Mouse (Mus musculus) CH12.LX (cell line): Measurements from ENCODE around the gene Idh2. TPM values are rescaled to one million over a fixed set of nuclear protein-coding genes. Genes with fewer than 3 reads are reported as not detected.

ENCODE experiments used
- DNase-seq: peaks from one replicate; pipeline ENCODE4 v3.0.0-alpha.2; 2013; ENCODE audit errors: extremely low read depth
- H3K27ac ChIP-seq: 2 replicates; pipeline ENCODE4 v1.5.1; 2012; ENCODE audit warnings: low read depth, mild to moderate bottlenecking, control low read depth, moderate library complexity; ENCODE audit not compliant: insufficient read depth
- H3K27me3 ChIP-seq: replicated peaks from 2 replicates; pipeline ENCODE3; 2012; ENCODE audit warnings: inconsistent platforms
- H3K36me3 ChIP-seq, 2 experiments: replicated peaks in 1 of 2; 2 replicates each; pipeline versions ENCODE3 to v1.6.1; 2012; ENCODE audit warnings: inconsistent platforms in 1 of 2, low read length in 1 of 2, mild to moderate bottlenecking in 1 of 2, mixed read lengths in 1 of 2, moderate library complexity in 1 of 2; ENCODE audit not compliant: control insufficient read depth in 1 of 2, insufficient read depth in 1 of 2
- H3K4me1 ChIP-seq, 2 experiments: 2 replicates each; pipeline ENCODE4 v1.6.1; 2012; ENCODE audit warnings: inconsistent platforms in 1 of 2, moderate library complexity in 1 of 2; ENCODE audit not compliant: insufficient read depth in 2 of 2, control insufficient read depth in 1 of 2
- H3K4me2 ChIP-seq: 2 replicates; pipeline ENCODE4 v1.6.1; 2012; ENCODE audit warnings: low read depth, mild to moderate bottlenecking, control low read depth; ENCODE audit not compliant: poor library complexity, insufficient read depth, severe bottlenecking
- H3K4me3 ChIP-seq, 3 experiments: fragments of 150-350 bp in 1 of 3; sonication (generic) in 1 of 3; replicated peaks in 1 of 3; 2 replicates each; pipeline versions ENCODE3 to v1.5.1; 2011 to 2012; ENCODE audit warnings: low read depth in 2 of 3, low read length in 2 of 3, mild to moderate bottlenecking in 2 of 3, moderate library complexity in 2 of 3, control low read depth in 1 of 3, improper control_type of control experiment in 1 of 3, inconsistent platforms in 1 of 3, mixed read lengths in 1 of 3; ENCODE audit not compliant: poor library complexity in 1 of 3
- H3K79me2 ChIP-seq: replicated peaks from 2 replicates; pipeline ENCODE4 v1.6.1; 2012; ENCODE audit warnings: mild to moderate bottlenecking, moderate library complexity; ENCODE audit not compliant: control insufficient read depth, poor library complexity, insufficient read depth, severe bottlenecking; ENCODE audit errors: extremely low read depth
- H3K9ac ChIP-seq: 2 replicates; pipeline ENCODE4 v1.6.1; 2012; ENCODE audit warnings: low read depth, mild to moderate bottlenecking, control low read depth, moderate library complexity; ENCODE audit not compliant: insufficient read depth
- H3K9me3 ChIP-seq: replicated peaks from 2 replicates; pipeline ENCODE3; 2012; ENCODE audit warnings: low read length, inconsistent platforms, mixed read lengths
- BHLHE40 ChIP-seq: IDR thresholded peaks from 2 replicates; pipeline ENCODE4 v1.6.1; 2011; ENCODE audit warnings: mild to moderate bottlenecking, low read depth, low read length, improper control_type of control experiment
- CHD1 ChIP-seq: IDR thresholded peaks from 2 replicates; pipeline ENCODE4 v1.6.1; 2012; ENCODE audit warnings: low read depth, low read length, improper control_type of control experiment, inconsistent platforms
- CHD2 ChIP-seq: IDR thresholded peaks from 2 replicates; pipeline ENCODE4 v1.6.1; 2011; ENCODE audit warnings: low read length, improper control_type of control experiment
- CTCF ChIP-seq, 2 experiments: IDR thresholded peaks in 1 of 2; conservative IDR thresholded peaks in 1 of 2; 2 replicates each; pipeline ENCODE4 v1.5.1; 2011 to 2012; ENCODE audit warnings: low read depth in 2 of 2, low read length in 2 of 2, improper control_type of control experiment in 1 of 2, inconsistent platforms in 1 of 2, mild to moderate bottlenecking in 1 of 2, moderate library complexity in 1 of 2
- E2F4 ChIP-seq: IDR thresholded peaks from 2 replicates; pipeline ENCODE4 v1.6.1; 2011; ENCODE audit warnings: low read depth, low read length, improper control_type of control experiment; ENCODE audit not compliant: insufficient replicate concordance
- ELF1 ChIP-seq: IDR thresholded peaks from 2 replicates; pipeline ENCODE4 v1.6.1; 2014; ENCODE audit warnings: low read depth, mild to moderate bottlenecking, inconsistent platforms, low read length, improper control_type of control experiment
- EP300 ChIP-seq: IDR thresholded peaks from 2 replicates; pipeline ENCODE4 v1.6.1; 2011; ENCODE audit warnings: low read length, improper control_type of control experiment
- ETS1 ChIP-seq: conservative IDR thresholded peaks from 2 replicates; pipeline ENCODE4 v1.6.1; 2012; ENCODE audit warnings: low read depth, mild to moderate bottlenecking, inconsistent platforms, low read length, improper control_type of control experiment, moderate library complexity
- GABPA ChIP-seq: IDR thresholded peaks from 2 replicates; pipeline ENCODE4 v1.6.1; 2012; ENCODE audit warnings: low read depth, low read length, improper control_type of control experiment, inconsistent platforms; ENCODE audit not compliant: insufficient replicate concordance
- HCFC1 ChIP-seq: IDR thresholded peaks from 2 replicates; pipeline ENCODE4 v1.6.1; 2012; ENCODE audit warnings: low read depth, mild to moderate bottlenecking, inconsistent platforms, low read length, improper control_type of control experiment
- IRF4 ChIP-seq: IDR thresholded peaks from 2 replicates; pipeline ENCODE4 v1.6.1; 2014; ENCODE audit warnings: low read depth, mild to moderate bottlenecking, inconsistent platforms, low read length, improper control_type of control experiment
- JUN ChIP-seq: IDR thresholded peaks from 2 replicates; pipeline ENCODE4 v1.6.1; 2011; ENCODE audit warnings: low read depth, mild to moderate bottlenecking, low read length, improper control_type of control experiment, moderate library complexity; ENCODE audit not compliant: insufficient read depth
- JUND ChIP-seq: conservative IDR thresholded peaks from 2 replicates; pipeline ENCODE4 v1.6.1; 2011; ENCODE audit warnings: low read depth, low read length, improper control_type of control experiment
- KAT2A ChIP-seq: IDR thresholded peaks from 2 replicates; pipeline ENCODE4 v1.6.1; 2012; ENCODE audit warnings: low read length, improper control_type of control experiment, inconsistent platforms; ENCODE audit not compliant: insufficient replicate concordance
- MAFK ChIP-seq: IDR thresholded peaks from 2 replicates; pipeline ENCODE4 v1.6.1; 2011; ENCODE audit warnings: low read length, improper control_type of control experiment; ENCODE audit not compliant: insufficient replicate concordance
- MAX ChIP-seq: IDR thresholded peaks from 2 replicates; pipeline ENCODE4 v1.6.1; 2011; ENCODE audit warnings: low read length, improper control_type of control experiment
- MAZ ChIP-seq: IDR thresholded peaks from 2 replicates; pipeline ENCODE4 v1.6.1; 2012; ENCODE audit warnings: low read depth, mild to moderate bottlenecking, inconsistent platforms, low read length, improper control_type of control experiment, moderate library complexity
- MEF2A ChIP-seq: IDR thresholded peaks from 2 replicates; pipeline ENCODE4 v1.6.1; 2014; ENCODE audit warnings: low read depth, mild to moderate bottlenecking, inconsistent platforms, low read length, improper control_type of control experiment, borderline replicate concordance
- MXI1 ChIP-seq: IDR thresholded peaks from 2 replicates; pipeline ENCODE4 v1.6.1; 2011; ENCODE audit warnings: mild to moderate bottlenecking, low read depth, low read length, improper control_type of control experiment
- MYC ChIP-seq: IDR thresholded peaks from 2 replicates; pipeline ENCODE4 v1.6.1; 2011; ENCODE audit warnings: low read depth, mild to moderate bottlenecking, improper control_type of control experiment, low read length
- NELFE ChIP-seq: IDR thresholded peaks from 2 replicates; pipeline ENCODE4 v1.6.1; 2011; ENCODE audit warnings: low read depth, low read length, improper control_type of control experiment
- NRF1 ChIP-seq: IDR thresholded peaks from 2 replicates; pipeline ENCODE4 v1.6.1; 2014; ENCODE audit warnings: low read depth, mild to moderate bottlenecking, inconsistent platforms, low read length, improper control_type of control experiment, moderate library complexity
- PAX5 ChIP-seq: IDR thresholded peaks from 2 replicates; pipeline ENCODE4 v1.6.1; 2012; ENCODE audit warnings: low read length, inconsistent platforms, mixed read lengths
- POLR2A ChIP-seq: IDR thresholded peaks from 2 replicates; pipeline ENCODE4 v1.6.1; 2011; ENCODE audit warnings: low read depth, mild to moderate bottlenecking, improper control_type of control experiment, low read length
- POLR2AphosphoS2 ChIP-seq: IDR thresholded peaks from 2 replicates; pipeline ENCODE4 v1.6.1; 2011; ENCODE audit warnings: low read depth, low read length, improper control_type of control experiment
- RAD21 ChIP-seq: IDR thresholded peaks from 2 replicates; pipeline ENCODE4 v1.6.1; 2011; ENCODE audit warnings: low read depth, mild to moderate bottlenecking, low read length, improper control_type of control experiment, moderate library complexity
- RCOR1 ChIP-seq: conservative IDR thresholded peaks from 2 replicates; pipeline ENCODE4 v1.6.1; 2012; ENCODE audit warnings: low read depth, mild to moderate bottlenecking, inconsistent platforms, low read length, improper control_type of control experiment
- SIN3A ChIP-seq: IDR thresholded peaks from 2 replicates; pipeline ENCODE4 v1.6.1; 2012; ENCODE audit warnings: low read length, improper control_type of control experiment, inconsistent platforms
- SMC3 ChIP-seq: IDR thresholded peaks from 2 replicates; pipeline ENCODE4 v1.6.1; 2011; ENCODE audit warnings: low read depth, low read length, improper control_type of control experiment
- TBP ChIP-seq: conservative IDR thresholded peaks from 2 replicates; pipeline ENCODE4 v1.6.1; 2011; ENCODE audit warnings: low read depth, low read length, improper control_type of control experiment
- TCF12 ChIP-seq: IDR thresholded peaks from 2 replicates; pipeline ENCODE4 v1.6.1; 2014; ENCODE audit warnings: low read depth, mild to moderate bottlenecking, inconsistent platforms, low read length, improper control_type of control experiment
- UBTF ChIP-seq: IDR thresholded peaks from 2 replicates; pipeline ENCODE4 v1.6.1; 2012; ENCODE audit warnings: low read depth, mild to moderate bottlenecking, inconsistent platforms, low read length, improper control_type of control experiment, moderate library complexity
- USF1 ChIP-seq: IDR thresholded peaks from 2 replicates; pipeline ENCODE4 v1.6.1; 2014; ENCODE audit warnings: low read depth, mild to moderate bottlenecking, inconsistent platforms, low read length, improper control_type of control experiment
- USF2 ChIP-seq: conservative IDR thresholded peaks from 2 replicates; pipeline ENCODE4 v1.6.1; 2011; ENCODE audit warnings: low read depth, low read length, improper control_type of control experiment
- ZC3H11A ChIP-seq: IDR thresholded peaks from 2 replicates; pipeline ENCODE4 v1.6.1; 2012; ENCODE audit warnings: low read depth, mild to moderate bottlenecking, inconsistent platforms, low read length, improper control_type of control experiment
- ZKSCAN1 ChIP-seq: IDR thresholded peaks from 2 replicates; pipeline ENCODE4 v1.6.1; 2012; ENCODE audit warnings: low read depth, inconsistent platforms, low read length, improper control_type of control experiment, borderline replicate concordance
- ZMIZ1 ChIP-seq: IDR thresholded peaks from 2 replicates; pipeline ENCODE4 v1.6.1; 2012; ENCODE audit warnings: low read depth, mild to moderate bottlenecking, inconsistent platforms, low read length, improper control_type of control experiment
- ZNF384 ChIP-seq: IDR thresholded peaks from 2 replicates; pipeline ENCODE4 v1.6.1; 2012; ENCODE audit warnings: low read depth, low read length, improper control_type of control experiment, inconsistent platforms
- dilution Hi-C: fragments of 300-500 bp; cut with MboI; formaldehyde crosslinking; loops from 2 replicates; pipeline ENCODE4 v1.14.3; 2020; ENCODE audit warnings: low sequenced_read_pairs; ENCODE audit not compliant: extremely low pct_unique_long_range_greater_than_20kb, extremely low pct_ligation_motif_present
- in situ Hi-C: fragments of 300-500 bp; cut with MboI; formaldehyde crosslinking; loops from 3 replicates; pipeline ENCODE4 v1.14.3; 2019; ENCODE audit warnings: low sequenced_read_pairs, low pct_ligation_motif_present, low pct_unique_long_range_greater_than_20kb, mixed read lengths
- polyA plus RNA-seq: library from polyadenylated mRNA; unstranded; fragments of >175 nt; gene quantifications from 2 replicates; pipeline ENCODE4 v1.2.1, GENCODE M21; 2012; ENCODE audit warnings: low read depth; ENCODE audit not compliant: insufficient read length
- total RNA-seq, 2 experiments: library from RNA; depleted of rRNA; stranded (reverse); fragments of 300-350 nt in 1 of 2; fragments of >200 nt in 1 of 2; gene quantifications; 2 replicates each; pipeline ENCODE4 v1.2.3; 2012 to 2014

The Idh2 gene
- total and polyA plus RNA-seq, 3 experiments: 13.6 to 96.4 (median 21.5) TPM

- TF ChIP-seq GABPA: no peak
- no peak for TF ChIP-seq CTCF (conservative IDR thresholded peaks at IDR 0.05 in 1 of 2, IDR thresholded peaks at IDR 0.05 in 1 of 2; ENCODE audit: low read depth in 2 of 2, low read length in 2 of 2)
- peak; percentile 61; the same call in 1 of the 2 replicates for TF ChIP-seq MEF2A
- TF ChIP-seq POLR2A: no peak
- no peak; the same call in none of the 2 replicates for TF ChIP-seq UBTF
- 0 out of 2 replicates have a peak, but pooled peaks have one; percentile 63 for TF ChIP-seq RCOR1
- TF ChIP-seq MYC: 0 out of 2 replicates have a peak, but pooled peaks have one; percentile 7
- 0 out of 2 replicates have a peak, but pooled peaks have one; percentile 12 for TF ChIP-seq ZNF384
- 0 out of 2 replicates have a peak, but pooled peaks have one; percentile 48 for TF ChIP-seq TBP
- 0 out of 2 replicates have a peak, but pooled peaks have one; percentile 2 for TF ChIP-seq TCF12
- TF ChIP-seq MAFK: 0 out of 2 replicates have a peak, but pooled peaks have one; percentile 25
- no peak for TF ChIP-seq PAX5
- no peak for TF ChIP-seq NELFE
- no peak; the same call in 1 of the 2 replicates for TF ChIP-seq MXI1
- 0 out of 2 replicates have a peak, but pooled peaks have one; percentile 13 for TF ChIP-seq NRF1
- TF ChIP-seq MAZ: peak; percentile 89
- peak; percentile 79 for TF ChIP-seq ZMIZ1
- TF ChIP-seq CHD1: no peak
- TF ChIP-seq BHLHE40: peak; percentile 56; the same call in 1 of the 2 replicates
- peak; percentile 25; the same call in 1 of the 2 replicates for TF ChIP-seq HCFC1
- no peak; the same call in 1 of the 2 replicates for TF ChIP-seq RAD21
- TF ChIP-seq EP300: 0 out of 2 replicates have a peak, but pooled peaks have one; percentile 21
- no peak for TF ChIP-seq JUN
- peak; percentile 78; the same call in 1 of the 2 replicates for TF ChIP-seq SIN3A
- 0 out of 2 replicates have a peak, but pooled peaks have one; percentile 14 for TF ChIP-seq SMC3
- TF ChIP-seq JUND: no peak
- TF ChIP-seq MAX: no peak
- TF ChIP-seq IRF4: peak; percentile 53; the same call in 1 of the 2 replicates
- TF ChIP-seq ZKSCAN1: no peak
- TF ChIP-seq USF1: no peak
- TF ChIP-seq ETS1: peak; percentile 91
- TF ChIP-seq CHD2: peak; percentile 36; the same call in 1 of the 2 replicates
- no peak for TF ChIP-seq ELF1
- no peak for TF ChIP-seq POLR2AphosphoS2
- TF ChIP-seq USF2: no peak
- 0 out of 2 replicates have a peak, but pooled peaks have one; percentile 34 for TF ChIP-seq KAT2A
- no peak for TF ChIP-seq E2F4
- no peak for TF ChIP-seq ZC3H11A
- peaks cover 53 to 89% of the 10 kb centered on the region in 2 experiments for H3K4me1 ChIP-seq
- peak; percentile 74 for DNase-seq
- peak overlapping the region; percentile 79 for H3K4me2 ChIP-seq
- H3K9me3 ChIP-seq: no peaks in the 10 kb centered on the region
- dilution Hi-C loops (no loop called here), in situ Hi-C loops (no loop called here)
- peak overlapping the region in 1 of 3 experiments; percentile 32 for H3K4me3 ChIP-seq
- no peaks in the 10 kb centered on the region for H3K27me3 ChIP-seq
- H3K9ac ChIP-seq: peak overlapping the region; percentile 39
- H3K36me3 ChIP-seq: peaks cover 0 to 24% of the 10 kb centered on the region in 2 experiments
- H3K79me2 ChIP-seq: peaks cover 31% of the 10 kb centered on the region
- peak overlapping the region; percentile 98 for H3K27ac ChIP-seq
Observed at GRCm38 (mm10) chr7:80058405-80059063, 56.7 kb downstream of the Idh2 start.
